Mouse (Mus musculus) megakaryocyte, embryonic 14.5 days (primary cell): ENCODE results near the gene Ppm1h. TPM values are rescaled to one million over a fixed set of nuclear protein-coding genes. Genes with fewer than 3 reads are reported as not detected.

ENCODE experiments used
- H3K27me3 ChIP-seq: replicated peaks from 2 replicates; pipeline ENCODE3; 2012; ENCODE audit warnings: inconsistent platforms
- H3K36me3 ChIP-seq: replicated peaks from 2 replicates; pipeline ENCODE3; 2012; ENCODE audit warnings: low read length, inconsistent platforms, mixed read lengths
- H3K4me1 ChIP-seq: 2 replicates; pipeline ENCODE4 v1.6.1; 2012; ENCODE audit warnings: inconsistent platforms
- H3K4me3 ChIP-seq: replicated peaks from 2 replicates; pipeline ENCODE3; 2012; ENCODE audit warnings: moderate library complexity, mild to moderate bottlenecking, inconsistent platforms
- H3K9me3 ChIP-seq: 2 replicates; pipeline ENCODE4 v1.6.1; 2012; ENCODE audit warnings: inconsistent platforms
- FLI1 ChIP-seq: IDR thresholded peaks from 2 replicates; pipeline ENCODE4 v1.6.1; 2012; ENCODE audit warnings: low read length, inconsistent platforms, mixed read lengths
- GATA1 ChIP-seq: IDR thresholded peaks from 3 replicates; pipeline ENCODE4 v1.6.1; 2012; ENCODE audit warnings: mixed read lengths, low read length, inconsistent platforms, borderline replicate concordance
- polyA plus RNA-seq: library from polyadenylated mRNA; stranded (reverse); fragments of >175 nt; gene quantifications from 2 replicates; pipeline ENCODE4 v1.2.3, GENCODE M21; 2012; ENCODE audit warnings: low replicate concordance; ENCODE audit not compliant: insufficient read depth

Gene Ppm1h
- polyA plus RNA-seq, 1 experiment: 5.5 TPM

DNA sequence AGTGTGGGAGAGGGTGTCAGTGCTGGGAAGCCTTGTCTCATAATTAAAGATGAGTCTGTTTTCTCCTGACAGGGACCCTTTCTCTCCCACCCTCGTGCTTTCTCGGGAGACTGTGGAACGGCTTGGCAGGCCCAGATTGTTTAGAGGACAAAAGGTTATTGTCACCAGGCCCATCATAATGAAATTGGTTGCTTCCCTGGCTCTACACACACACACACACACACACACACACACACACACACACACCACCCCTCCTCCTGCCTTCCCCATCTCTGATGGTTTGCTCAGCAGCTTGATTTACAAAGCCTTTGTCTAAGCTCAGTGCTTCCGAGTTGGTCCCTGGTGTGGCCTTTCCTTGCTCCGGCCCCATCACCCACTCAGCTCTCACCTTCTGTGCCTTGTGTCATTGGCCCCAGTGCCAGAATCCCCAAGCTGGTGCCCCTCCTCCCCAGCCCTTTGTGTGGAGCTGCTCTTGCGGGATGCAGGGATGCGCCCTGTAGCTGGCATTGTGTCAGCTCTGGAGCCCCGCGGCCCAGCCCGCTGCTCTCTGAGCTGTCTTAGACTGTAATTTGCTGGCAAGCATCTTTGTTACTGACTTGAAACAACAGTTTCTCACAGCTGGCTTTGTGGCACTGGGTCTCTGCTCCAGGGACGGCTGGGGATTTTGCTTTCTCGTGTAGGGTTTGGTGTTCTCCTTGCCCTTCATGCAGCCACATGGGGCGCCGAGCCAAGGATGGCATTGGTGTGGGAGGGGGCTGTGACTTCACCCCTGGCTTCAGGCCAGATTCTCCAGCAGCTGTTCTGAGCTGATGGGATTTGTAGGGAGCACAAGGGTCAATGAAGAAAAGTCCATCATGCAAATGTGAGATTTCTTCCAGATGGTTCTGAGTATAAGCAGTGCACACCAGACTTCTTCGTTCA lies 205.5 kb downstream of the Ppm1h start:
- H3K4me1 ChIP-seq: peaks cover 52% of the 10 kb centered on the region
- no peak for TF ChIP-seq GATA1
- no peak for TF ChIP-seq FLI1
- no peaks in the 10 kb centered on the region for H3K9me3 ChIP-seq
- no peaks in the 10 kb centered on the region for H3K36me3 ChIP-seq
- no peaks in the 10 kb centered on the region for H3K27me3 ChIP-seq
- H3K4me3 ChIP-seq: no peak overlapping the region

DNA sequence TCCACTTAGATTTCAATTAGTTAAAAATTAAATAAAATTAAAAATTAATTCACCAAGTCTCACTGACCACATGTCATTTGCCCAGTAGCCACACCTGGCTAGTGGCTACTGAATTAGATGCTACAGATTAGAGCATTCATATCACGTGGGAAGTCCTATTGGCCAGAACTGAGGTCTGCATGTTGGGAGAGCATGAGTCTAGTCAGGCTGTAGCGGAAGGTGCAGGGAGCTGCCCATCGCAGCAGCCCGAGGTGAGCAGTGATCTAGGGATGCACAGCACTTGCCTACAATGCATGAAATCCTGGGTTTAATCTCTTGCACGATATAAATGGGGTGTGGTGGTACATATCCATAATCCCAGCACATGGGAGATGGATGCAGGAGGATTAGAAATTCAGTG lies 206.7 kb downstream of the Ppm1h start:
- Histone ChIP-seq H3K36me3 (no peaks in the 10 kb centered on the region), H3K4me1 (peaks cover 64% of the 10 kb centered on the region), H3K9me3 (no peaks in the 10 kb centered on the region), H3K27me3 (no peaks in the 10 kb centered on the region), H3K4me3 (no peak overlapping the region)
- no peak for TF ChIP-seq GATA1
- no peak for TF ChIP-seq FLI1

DNA sequence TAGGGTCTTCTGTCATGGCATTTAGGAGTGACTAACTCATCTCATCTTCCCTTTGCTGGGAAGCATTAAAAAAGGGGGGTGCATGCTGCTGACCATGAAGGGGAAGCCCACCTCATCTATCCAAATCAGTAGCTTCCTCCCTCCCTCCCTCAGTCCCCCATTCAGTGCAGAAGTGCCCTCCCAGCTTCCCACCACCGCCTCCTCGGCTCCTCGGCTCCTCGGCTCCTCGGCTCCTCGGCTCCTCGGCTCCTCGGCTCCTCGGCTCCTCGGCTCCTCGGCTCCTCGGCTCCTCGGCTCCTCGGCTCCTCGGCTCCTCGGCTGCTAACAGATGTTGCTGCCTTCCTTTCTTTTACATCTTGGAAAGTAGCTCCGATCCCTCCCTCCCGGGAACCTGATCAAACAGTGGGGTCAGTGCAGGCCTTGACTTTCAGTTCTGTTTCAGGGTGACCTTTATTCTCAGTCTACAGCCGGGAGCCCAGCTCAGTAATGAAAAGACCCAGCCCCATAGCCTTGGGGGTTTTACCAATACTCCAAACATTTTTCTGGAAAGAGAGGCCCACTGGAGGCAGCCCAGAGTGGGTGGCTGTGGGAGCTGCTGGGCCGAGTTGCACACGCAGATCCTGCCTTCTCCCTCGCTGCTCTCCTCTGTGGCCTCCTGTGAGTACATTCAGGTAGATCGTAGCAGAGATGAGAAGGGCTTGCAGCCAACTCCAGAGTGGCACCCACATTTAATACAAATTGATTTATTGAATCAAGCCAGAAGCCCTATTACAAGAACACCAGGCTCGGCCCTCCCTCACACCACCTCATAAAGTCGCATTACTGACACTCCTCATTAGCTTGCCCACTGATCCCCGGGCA lies 207.7 kb downstream of the Ppm1h start:
- peaks cover 69% of the 10 kb centered on the region for H3K4me1 ChIP-seq
- TF ChIP-seq FLI1 (no peak), GATA1 (no peak)
- H3K36me3 ChIP-seq: no peaks in the 10 kb centered on the region
- H3K9me3 ChIP-seq: no peaks in the 10 kb centered on the region
- no peaks in the 10 kb centered on the region for H3K27me3 ChIP-seq
- H3K4me3 ChIP-seq: peak overlapping the region; percentile 89

DNA sequence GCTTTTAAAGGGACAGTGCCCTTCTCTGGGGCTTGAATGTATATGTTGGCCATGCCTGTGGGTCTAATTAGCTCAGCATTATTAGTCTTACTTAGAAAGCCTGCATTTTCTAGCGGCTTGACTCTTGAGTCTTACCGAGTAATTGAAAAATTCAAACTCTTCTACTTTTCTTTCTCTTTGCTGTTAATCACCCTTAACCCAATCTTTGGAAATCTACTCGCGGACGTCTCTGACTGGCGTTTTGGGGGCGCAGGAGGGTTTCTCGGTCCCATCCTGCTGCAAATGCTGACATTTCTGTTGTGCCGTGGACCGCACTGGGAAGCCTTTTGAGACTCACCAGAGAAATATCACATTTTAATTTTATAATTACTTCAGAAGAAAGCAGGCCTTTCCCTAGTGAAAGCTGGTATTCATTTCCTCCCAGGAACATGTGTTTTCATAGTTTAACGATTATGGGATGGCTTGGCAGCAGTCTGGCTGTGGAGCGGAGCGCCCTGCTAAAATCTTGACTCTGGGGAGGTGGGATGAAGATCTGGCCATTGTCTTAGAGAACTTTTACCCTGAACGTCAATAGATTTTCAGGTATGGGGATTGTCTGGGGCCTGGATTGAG lies 208.5 kb downstream of the Ppm1h start:
- Histone ChIP-seq H3K36me3 (no peaks in the 10 kb centered on the region), H3K4me3 (peak overlapping the region; percentile 89), H3K4me1 (peaks cover 75% of the 10 kb centered on the region), H3K27me3 (no peaks in the 10 kb centered on the region), H3K9me3 (no peaks in the 10 kb centered on the region)
- no peak for TF ChIP-seq FLI1
- TF ChIP-seq GATA1: no peak

DNA sequence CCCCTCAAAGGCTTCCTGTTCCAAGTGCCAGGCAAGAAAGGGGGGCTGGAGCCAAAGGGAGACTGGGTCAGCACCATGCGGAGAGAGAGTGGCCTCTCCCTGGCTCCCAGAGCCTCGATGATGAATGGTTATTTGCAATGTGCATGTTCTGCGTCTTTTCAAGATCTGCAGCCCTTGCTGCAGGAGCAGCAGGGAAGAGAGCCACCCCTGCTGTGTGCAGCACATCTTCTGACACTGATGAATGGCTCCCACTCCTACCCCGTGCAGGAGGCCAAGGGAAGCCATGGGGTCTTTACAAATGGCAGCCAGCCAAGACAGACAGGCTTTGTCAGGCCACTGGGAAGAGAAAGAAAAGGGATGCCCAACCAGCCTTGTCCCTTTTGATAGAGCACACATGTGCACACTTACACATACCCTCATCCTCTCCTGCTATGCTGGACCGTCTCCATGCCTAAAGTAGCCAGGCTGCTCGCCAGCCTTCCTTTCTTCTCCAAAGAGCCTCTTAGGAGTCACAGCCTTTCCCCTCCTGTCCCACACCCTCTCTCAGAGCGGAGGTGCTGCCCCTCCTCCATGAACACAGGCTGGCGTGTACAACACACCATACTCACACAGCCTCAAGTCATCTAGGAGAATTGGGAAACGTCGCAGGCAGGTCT lies 209.1 kb downstream of the Ppm1h start:
- peaks cover 78% of the 10 kb centered on the region for H3K4me1 ChIP-seq
- no peak overlapping the region for H3K4me3 ChIP-seq
- TF ChIP-seq GATA1: no peak
- no peak for TF ChIP-seq FLI1
- H3K27me3 ChIP-seq: no peaks in the 10 kb centered on the region
- peaks cover 4% of the 10 kb centered on the region for H3K36me3 ChIP-seq
- peaks cover 5% of the 10 kb centered on the region for H3K9me3 ChIP-seq

DNA sequence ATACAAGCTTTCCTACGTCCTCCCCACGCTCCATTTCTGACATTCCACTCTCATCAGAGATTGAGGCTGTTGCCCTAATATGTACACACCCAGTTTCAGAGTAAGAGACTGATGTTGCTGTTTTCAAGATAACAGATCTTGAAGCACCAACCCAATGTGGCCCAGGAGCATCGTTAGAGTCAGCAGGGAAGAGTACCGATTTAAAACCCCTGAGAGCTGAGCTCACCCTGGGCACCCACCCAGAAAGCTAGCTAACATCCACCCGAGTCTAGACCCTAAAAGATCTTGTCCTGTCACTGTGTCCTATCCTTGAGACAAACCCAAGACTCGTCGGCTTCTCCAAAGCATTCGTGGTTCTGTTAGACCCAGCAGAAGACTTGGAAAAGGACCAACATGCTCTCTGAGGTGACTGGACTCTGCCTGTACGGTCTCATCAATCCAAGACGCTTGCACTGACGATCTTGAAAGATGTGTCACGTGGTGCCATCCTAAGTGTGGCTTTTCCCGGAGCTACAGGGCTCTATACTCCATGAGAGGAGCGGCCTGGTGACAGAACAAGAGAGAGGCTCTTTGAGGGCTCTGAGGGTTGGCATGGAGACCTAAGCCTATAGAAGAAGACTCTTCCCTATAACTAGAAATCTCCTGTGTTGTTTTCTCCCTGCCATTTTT lies 212.3 kb downstream of the Ppm1h start:
- H3K36me3 ChIP-seq: peaks cover 12% of the 10 kb centered on the region
- no peak for TF ChIP-seq GATA1
- no peak for TF ChIP-seq FLI1
- no peaks in the 10 kb centered on the region for H3K27me3 ChIP-seq
- H3K4me1 ChIP-seq: peaks cover 76% of the 10 kb centered on the region
- no peak overlapping the region for H3K4me3 ChIP-seq
- peaks cover 8% of the 10 kb centered on the region for H3K9me3 ChIP-seq

DNA sequence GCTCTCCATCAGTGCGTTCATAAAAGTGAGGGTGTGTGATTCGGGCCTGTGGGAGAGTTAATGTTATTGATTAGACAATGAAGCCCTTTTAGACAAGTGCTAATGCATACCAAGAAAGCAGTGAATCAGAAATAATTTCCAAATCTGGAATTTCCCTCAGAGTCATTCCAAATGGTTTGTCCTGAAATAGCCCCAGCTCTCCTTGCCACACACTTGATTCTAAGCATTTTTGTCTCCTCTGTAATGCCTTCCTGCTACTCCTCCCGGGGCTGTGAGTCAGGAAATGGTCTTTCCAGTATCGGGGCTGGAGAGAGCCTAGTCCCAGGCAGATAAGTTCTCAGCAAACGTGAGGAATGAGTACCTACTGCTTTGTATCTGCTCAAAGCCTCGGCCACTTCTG lies 212.9 kb downstream of the Ppm1h start:
- H3K27me3 ChIP-seq: no peaks in the 10 kb centered on the region
- peaks cover 12% of the 10 kb centered on the region for H3K36me3 ChIP-seq
- peaks cover 8% of the 10 kb centered on the region for H3K9me3 ChIP-seq
- TF ChIP-seq FLI1 (no peak), GATA1 (no peak)
- H3K4me3 ChIP-seq: no peak overlapping the region
- H3K4me1 ChIP-seq: peaks cover 75% of the 10 kb centered on the region

DNA sequence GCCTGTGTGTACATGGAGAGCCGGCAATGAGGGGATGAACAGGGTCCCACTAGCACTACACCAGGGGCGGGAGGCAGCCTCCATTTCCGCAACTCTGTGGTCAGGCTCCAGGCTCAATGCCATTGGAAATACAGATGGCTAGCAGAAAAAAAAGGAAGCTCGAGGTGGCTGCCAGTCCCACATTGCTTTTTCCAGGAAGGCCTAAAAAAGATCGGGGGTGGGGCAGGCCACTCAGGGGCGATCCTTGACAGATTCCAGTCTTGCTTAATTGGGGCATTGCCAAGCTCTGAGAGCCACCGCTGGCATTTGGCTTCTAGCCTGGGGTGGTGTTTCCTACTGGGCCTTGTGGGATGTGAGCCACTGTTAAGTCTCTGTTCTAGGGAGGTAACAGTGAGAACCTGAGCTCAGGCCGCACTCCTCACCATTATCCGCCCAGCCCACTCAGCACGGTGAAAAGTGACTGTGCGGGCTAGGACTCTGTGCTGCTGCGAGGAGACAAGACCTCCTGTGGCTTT lies 216.1 kb downstream of the Ppm1h start:
- Histone ChIP-seq H3K4me3 (peak overlapping the region; percentile 10), H3K27me3 (peaks cover 5% of the 10 kb centered on the region), H3K9me3 (peaks cover 8% of the 10 kb centered on the region), H3K4me1 (peaks cover 58% of the 10 kb centered on the region), H3K36me3 (peaks cover 12% of the 10 kb centered on the region)
- TF ChIP-seq GATA1: no peak
- TF ChIP-seq FLI1: no peak
